Mouse (Mus musculus): ENCODE results near the gene Hoxd10. TPM values are rescaled to one million over a fixed set of nuclear protein-coding genes. Genes with fewer than 3 reads are reported as not detected.

Hoxd10 gene
- polyA plus RNA-seq, 1 experiment from 2014 or later = not detected

DNA sequence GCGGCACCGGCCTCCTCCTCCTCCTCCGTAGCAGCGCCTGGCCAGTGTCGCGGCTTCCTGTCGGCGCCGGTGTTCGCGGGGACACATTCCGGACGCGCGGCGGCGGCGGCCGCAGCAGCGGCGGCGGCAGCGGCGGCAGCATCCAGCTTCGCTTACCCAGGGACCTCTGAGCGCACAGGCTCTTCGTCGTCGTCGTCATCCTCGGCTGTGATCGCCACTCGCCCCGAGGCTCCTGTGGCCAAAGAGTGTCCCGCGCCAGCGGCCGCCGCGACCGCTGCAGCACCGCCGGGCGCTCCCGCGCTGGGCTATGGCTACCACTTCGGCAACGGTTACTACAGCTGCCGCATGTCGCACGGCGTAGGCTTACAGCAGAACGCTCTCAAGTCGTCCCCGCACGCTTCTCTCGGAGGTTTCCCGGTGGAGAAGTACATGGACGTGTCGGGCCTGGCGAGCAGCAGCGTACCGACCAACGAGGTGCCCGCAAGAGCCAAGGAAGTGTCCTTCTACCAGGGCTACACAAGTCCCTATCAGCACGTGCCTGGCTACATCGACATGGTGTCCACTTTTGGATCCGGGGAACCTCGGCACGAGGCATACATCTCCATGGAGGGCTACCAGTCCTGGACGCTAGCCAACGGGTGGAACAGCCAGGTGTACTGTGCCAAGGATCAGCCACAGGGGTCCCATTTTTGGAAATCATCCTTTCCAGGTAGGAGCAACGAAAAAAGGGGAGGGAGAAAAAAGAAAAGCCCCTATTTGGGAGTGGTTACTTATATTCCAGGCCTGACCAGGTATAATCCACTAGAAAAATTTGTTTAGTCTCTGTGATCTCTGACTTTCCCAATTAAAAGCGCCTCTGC is 23.1 kb upstream of the Hoxd10 start:
- Histone ChIP-seq H3K4me3 (replicated peaks) (peak overlapping the region; percentile 39), H3K4me2 (peak overlapping the region; percentile 58), H3K9ac (peak overlapping the region; percentile 42; the same call in 1 of the 2 replicates), H3K36me3 (replicated peaks) (no peaks in the 10 kb centered on the region), H3K27ac (no peak overlapping the region), H3K27me3 (peaks cover 95% of the 10 kb centered on the region), H3K9me3 (no peaks in the 10 kb centered on the region), H3K4me1 (peaks cover 17% of the 10 kb centered on the region)
- under 1% methylated on average over 66 of the region's 74 CpGs for WGBS
- 0 out of 2 replicates have a peak, but pooled peaks have one; percentile 55 for ATAC-seq (ENCODE audit: low FRiP score)

DNA sequence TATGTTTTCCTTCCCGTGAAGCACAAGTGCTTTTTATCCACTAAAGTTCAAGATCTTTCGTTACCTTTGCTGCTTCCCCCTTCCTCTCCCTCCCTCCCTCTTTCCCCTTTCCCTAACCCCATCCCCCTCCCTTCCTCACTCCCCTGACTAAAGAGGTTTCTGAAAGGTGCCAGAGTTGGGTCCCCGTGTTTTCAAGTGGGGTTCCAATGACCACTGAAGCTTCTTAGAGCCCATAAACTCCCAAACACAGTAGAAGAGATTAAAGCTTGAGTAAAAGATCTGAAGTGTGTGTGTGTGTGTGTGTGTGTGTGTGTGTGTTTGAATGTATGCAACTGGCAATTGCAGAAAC is 22.5 kb upstream of the Hoxd10 start:
- Histone ChIP-seq H3K27ac (no peak overlapping the region), H3K4me1 (peaks cover 17% of the 10 kb centered on the region), H3K4me3 (replicated peaks) (no peak overlapping the region), H3K9ac (no peak overlapping the region), H3K27me3 (peaks cover 95% of the 10 kb centered on the region), H3K4me2 (no peak overlapping the region), H3K36me3 (replicated peaks) (no peaks in the 10 kb centered on the region), H3K9me3 (no peaks in the 10 kb centered on the region)
- ATAC-seq (ENCODE audit: low FRiP score) = no peak
- 1% methylated on average over 3 of the region's 3 CpGs for WGBS

DNA sequence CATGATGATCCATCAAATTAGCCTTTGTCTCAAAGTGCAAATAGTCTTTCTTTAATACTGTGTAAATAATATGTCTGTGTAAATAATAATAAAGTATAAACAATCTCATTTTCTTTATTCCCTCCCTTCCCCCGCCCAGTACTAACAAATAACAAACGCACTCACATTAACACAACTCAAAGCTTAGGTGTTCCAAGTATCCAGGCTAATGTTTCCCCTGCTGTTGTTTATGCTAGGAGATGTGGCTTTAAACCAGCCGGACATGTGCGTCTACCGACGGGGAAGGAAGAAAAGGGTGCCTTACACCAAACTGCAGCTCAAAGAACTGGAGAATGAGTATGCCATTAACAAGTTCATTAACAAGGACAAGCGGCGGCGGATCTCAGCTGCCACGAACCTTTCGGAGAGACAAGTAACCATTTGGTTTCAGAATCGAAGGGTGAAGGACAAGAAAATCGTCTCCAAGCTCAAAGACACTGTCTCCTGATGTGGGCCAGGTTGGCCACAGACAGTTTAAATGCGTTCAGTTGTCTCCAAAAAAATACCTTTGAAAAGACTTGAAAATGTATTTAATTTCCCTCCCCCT is 22.0 kb upstream of the Hoxd10 start:
- H3K9me3 ChIP-seq = no peaks in the 10 kb centered on the region
- 3% methylated on average over 14 of the region's 14 CpGs for whole genome bisulfite sequencing
- no peaks in the 10 kb centered on the region for H3K36me3 ChIP-seq (replicated peaks)
- no peak overlapping the region for H3K4me2 ChIP-seq
- H3K4me1 ChIP-seq = peaks cover 17% of the 10 kb centered on the region
- H3K27ac ChIP-seq = no peak overlapping the region
- H3K9ac ChIP-seq = no peak overlapping the region
- no peak overlapping the region for H3K4me3 ChIP-seq (replicated peaks)
- H3K27me3 ChIP-seq = peaks cover 95% of the 10 kb centered on the region
- ATAC-seq (ENCODE audit: low FRiP score) = no peak

DNA sequence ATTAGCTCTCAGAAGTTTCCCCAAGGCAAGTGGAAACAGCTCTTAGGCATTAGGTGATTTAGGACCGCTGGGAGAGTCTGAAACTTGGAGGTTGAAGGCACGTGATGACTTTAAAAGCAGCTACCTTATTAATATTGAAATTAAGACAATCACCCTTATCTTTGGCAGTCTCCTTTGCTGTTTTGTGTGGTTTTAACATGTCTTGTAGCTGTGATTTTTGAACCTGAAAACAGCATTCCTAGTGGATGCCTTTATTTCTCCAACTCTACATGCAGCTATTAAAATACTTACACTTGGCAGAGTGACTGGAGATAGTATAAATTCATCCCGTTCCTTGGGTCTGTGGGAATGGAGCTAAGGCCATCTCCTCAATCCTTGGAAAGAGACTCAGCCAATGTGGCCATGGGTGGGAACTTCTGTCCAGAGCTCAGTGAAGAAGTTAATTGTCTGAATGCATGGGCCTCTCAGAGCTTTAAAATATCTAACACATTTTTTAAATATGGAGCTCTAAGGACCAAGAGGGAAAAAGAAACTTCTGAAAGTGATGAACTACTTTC is 21.0 kb upstream of the Hoxd10 start:
- WGBS = 2% methylated on average over 3 of the region's 3 CpGs
- Histone ChIP-seq H3K4me1 (peaks cover 17% of the 10 kb centered on the region), H3K27me3 (peaks cover 97% of the 10 kb centered on the region), H3K27ac (no peak overlapping the region), H3K9ac (no peak overlapping the region), H3K4me2 (no peak overlapping the region), H3K36me3 (replicated peaks) (no peaks in the 10 kb centered on the region), H3K9me3 (no peaks in the 10 kb centered on the region), H3K4me3 (replicated peaks) (no peak overlapping the region)
- no peak for ATAC-seq (ENCODE audit: low FRiP score)

DNA sequence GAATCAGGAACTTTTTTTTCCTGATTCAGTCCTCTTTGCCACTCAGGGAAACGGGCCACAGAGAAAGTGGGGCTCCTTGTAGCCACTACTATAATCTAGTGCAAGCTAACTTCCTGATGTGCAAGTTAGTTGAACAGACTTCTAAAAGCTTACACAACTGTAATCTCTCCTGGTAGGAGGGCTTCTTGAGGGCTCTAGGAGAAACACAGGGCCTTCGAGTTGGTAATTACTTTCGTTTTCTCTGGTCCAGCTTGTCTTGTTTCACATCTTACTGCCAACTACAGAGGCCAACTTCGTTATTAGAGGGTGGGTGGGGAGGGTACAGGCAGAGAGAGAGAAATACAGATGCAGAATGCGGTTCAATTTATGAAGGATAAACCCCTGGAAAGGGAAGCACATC is 19.9 kb upstream of the Hoxd10 start:
- no peak overlapping the region for H3K4me2 ChIP-seq
- H3K4me3 ChIP-seq (replicated peaks) = no peak overlapping the region
- no peak overlapping the region for H3K27ac ChIP-seq
- no peaks in the 10 kb centered on the region for H3K9me3 ChIP-seq
- no peak overlapping the region for H3K9ac ChIP-seq
- H3K36me3 ChIP-seq (replicated peaks) = no peaks in the 10 kb centered on the region
- ATAC-seq (ENCODE audit: low FRiP score) = no peak
- H3K27me3 ChIP-seq = peaks cover 97% of the 10 kb centered on the region
- 5% methylated on average over 5 of the region's 5 CpGs for WGBS
- peaks cover 17% of the 10 kb centered on the region for H3K4me1 ChIP-seq

DNA sequence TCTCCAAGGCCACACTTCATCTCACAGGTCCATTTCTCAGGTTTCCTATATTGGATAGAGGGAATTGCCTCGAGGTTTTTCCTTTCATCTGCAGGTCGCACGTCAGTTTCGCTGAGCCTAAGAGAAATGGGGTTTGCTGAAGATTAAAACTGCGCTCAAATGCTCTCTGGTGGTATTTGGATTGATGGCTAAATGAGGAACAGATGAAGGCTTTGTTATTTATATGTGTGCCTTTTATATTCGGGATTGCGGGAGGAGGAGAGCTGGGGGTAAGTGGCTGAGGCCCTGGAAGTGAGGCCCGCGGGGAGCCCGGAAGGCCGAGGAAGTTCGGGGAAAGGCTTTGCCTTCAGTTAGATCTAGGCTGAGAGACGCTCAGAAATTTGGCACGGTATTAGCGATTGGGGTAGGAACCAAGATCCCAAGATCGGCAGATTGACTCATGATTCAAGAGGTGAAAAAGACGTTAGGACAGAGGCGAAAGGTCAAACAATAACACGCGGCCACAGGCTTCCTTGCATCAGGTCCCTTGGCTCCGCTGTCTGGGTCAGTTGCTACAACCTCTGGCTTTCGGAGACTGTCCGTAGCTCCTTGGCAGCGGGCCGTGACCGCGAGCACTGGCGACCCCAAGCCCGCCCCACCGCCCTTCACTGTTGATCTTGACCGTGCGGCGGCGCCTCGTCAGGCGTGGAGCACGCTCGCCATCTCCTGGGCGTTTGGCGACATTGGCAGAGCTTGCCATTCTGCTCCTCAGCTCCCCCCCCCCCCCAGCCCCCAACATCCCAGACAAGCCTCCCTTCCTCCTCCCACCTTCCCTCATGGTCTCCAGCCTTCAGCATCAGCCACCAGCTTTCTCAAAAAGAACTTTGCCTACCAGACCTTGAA is 19.0 kb upstream of the Hoxd10 start:
- peak overlapping the region; percentile 29 for H3K4me3 ChIP-seq (replicated peaks)
- peak overlapping the region; percentile 49 for H3K4me2 ChIP-seq
- no peak overlapping the region for H3K27ac ChIP-seq
- no peaks in the 10 kb centered on the region for H3K9me3 ChIP-seq
- peak; percentile 76 for ATAC-seq (ENCODE audit: low FRiP score)
- no peak overlapping the region for H3K9ac ChIP-seq
- H3K36me3 ChIP-seq (replicated peaks) = no peaks in the 10 kb centered on the region
- under 1% methylated on average over 40 of the region's 40 CpGs for WGBS
- H3K27me3 ChIP-seq = peaks cover 97% of the 10 kb centered on the region
- H3K4me1 ChIP-seq = peaks cover 16% of the 10 kb centered on the region

DNA sequence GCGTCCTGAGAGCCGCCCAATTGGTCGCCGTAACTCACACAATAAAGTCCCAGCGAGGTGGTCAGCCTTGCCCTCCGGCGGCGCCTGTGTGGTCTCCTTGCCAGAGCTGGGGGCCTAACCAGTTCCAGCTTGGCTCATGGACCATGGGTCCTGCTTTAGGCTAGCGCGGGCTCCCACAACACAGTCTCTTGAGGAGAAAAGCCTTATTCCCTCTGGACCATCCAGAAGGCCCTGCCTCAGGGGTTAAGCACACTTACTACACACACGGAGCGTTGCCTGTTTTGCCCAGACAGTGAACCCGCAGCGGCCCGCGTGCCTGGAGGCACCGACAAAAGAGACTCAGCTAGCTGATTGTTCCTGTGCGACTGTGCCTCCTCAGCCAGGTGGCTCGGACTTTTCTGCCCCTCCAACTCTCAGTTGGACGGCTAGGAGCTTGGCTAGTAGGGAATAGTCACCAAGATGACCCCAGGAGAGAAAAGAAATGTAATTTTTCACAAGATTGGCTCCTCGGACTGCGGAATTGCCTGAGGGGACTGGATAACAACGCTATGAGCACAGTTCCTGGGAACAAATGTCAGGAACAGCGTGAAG is 17.8 kb upstream of the Hoxd10 start:
- H3K4me1 ChIP-seq = peaks cover 6% of the 10 kb centered on the region
- ATAC-seq (ENCODE audit: low FRiP score) = no peak
- WGBS = under 1% methylated on average over 24 of the region's 24 CpGs

DNA sequence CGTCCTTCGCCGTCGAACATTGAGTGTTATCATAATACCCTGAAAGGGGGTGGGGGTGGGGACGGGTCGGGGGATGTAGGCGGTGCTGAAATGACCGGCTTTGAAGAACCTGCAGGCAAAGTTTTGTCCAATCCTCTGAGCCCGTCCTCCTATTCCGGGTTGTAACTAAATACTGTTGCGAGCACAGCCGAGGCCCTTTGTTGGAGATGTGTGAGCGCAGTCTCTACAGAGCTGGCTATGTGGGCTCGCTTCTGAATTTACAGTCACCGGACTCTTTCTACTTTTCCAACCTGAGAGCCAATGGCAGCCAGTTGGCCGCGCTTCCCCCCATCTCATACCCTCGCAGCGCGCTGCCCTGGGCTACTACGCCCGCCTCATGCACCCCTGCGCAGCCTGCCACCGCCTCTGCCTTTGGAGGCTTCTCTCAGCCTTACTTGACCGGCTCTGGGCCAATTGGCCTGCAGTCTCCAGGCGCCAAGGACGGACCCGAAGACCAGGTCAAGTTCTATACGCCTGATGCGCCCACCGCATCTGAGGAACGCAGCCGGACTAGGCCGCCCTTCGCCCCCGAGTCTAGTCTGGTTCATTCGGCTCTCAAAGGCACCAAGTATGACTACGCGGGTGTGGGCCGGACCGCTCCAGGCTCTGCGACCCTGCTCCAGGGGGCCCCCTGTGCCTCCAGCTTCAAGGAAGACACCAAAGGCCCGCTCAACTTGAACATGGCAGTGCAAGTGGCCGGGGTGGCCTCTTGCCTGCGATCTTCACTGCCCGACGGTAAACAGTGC is 16.7 kb upstream of the Hoxd10 start, which contains the start of gene Hoxd12:
Hoxd12 (plus strand) TSS at position 133 of the 785 bp plus-strand sequence.
- H3K27me3 ChIP-seq = peaks cover 97% of the 10 kb centered on the region
- H3K4me3 ChIP-seq (replicated peaks) = no peak within 1 kb of the TSS
- peaks cover 6% of the 10 kb centered on the region for H3K4me1 ChIP-seq
- 2% methylated on average over 47 of the region's 47 CpGs for WGBS
- H3K36me3 ChIP-seq (replicated peaks) = no peaks in the 10 kb centered on the region
- no peak within 1 kb of the TSS for H3K27ac ChIP-seq
- H3K4me2 ChIP-seq = no peak within 1 kb of the TSS
- ATAC-seq (ENCODE audit: low FRiP score) = no peak
- H3K9ac ChIP-seq = no peak within 1 kb of the TSS
- H3K9me3 ChIP-seq = no peaks in the 10 kb centered on the region

More for the DNA sequence above, 17.8 kb upstream of the Hoxd10 start:
- H3K27me3 ChIP-seq = peaks cover 97% of the 10 kb centered on the region
- H3K4me2 ChIP-seq = no peak overlapping the region
- H3K27ac ChIP-seq = no peak overlapping the region
- no peak overlapping the region for H3K9ac ChIP-seq
- no peaks in the 10 kb centered on the region for H3K9me3 ChIP-seq
- H3K36me3 ChIP-seq (replicated peaks) = no peaks in the 10 kb centered on the region
- no peak overlapping the region for H3K4me3 ChIP-seq (replicated peaks)

DNA sequence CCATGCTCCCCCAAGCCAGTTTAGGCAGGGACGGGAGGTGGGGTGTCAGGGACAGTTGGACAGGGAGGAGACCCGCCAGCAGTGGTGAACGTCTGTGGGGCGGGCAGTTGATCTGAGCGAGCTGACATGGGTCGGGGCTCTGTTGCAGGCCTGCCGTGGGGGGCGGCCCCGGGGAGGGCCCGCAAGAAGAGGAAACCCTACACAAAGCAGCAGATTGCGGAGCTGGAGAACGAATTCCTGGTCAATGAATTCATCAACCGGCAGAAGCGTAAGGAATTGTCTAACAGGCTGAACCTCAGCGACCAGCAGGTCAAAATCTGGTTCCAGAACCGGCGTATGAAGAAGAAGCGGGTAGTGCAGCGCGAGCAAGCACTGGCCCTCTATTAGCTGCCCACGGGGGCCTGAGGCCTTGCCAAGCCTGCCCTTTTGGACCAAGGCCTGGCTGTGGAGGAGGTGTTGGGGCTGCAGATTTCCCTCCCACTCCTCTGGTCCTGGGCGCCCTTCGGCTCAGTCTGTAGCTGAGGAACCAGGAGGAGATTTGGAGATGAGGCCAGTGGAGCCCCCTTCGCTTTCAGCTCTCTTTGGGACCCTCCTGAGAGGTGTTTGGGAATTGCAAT is 15.9 kb upstream of the Hoxd10 start:
- 4% methylated on average over 24 of the region's 24 CpGs for WGBS

DNA sequence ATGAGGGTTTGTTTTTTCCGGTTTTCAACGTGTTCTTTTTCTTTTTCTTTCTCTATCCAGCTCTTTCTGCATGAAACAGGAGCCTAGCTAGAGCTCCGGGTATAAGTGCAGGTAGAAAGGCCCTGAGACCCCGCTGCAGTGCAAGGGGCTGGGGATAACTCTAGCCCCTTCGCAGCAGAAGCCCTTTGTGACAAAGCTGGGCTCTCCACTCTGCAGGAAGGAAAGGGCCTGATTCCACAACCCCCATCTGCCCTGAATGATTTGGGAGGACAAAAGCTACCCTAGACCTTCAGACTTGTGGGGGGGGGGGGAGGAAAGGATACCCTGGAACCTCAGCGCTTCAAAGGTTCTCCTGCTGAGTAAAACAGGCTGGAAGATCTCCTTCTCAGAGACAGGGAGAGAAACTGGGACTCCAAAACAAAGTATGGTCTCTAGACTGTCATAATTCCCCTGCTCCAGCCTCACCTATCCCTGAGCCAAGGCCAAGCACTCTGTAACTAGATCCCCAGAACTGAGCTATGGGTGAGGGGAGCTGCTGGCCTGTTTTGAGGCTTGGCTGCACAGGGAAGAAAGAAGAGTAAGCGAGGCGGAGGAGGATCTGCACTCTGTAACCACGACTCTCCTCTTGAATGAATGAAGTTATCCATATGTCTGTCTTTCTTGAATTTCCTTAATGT is 15.2 kb upstream of the Hoxd10 start:
- H3K9me3 ChIP-seq = no peaks in the 10 kb centered on the region
- H3K36me3 ChIP-seq (replicated peaks) = no peaks in the 10 kb centered on the region
- H3K27me3 ChIP-seq = peaks cover 99% of the 10 kb centered on the region
- no peak overlapping the region for H3K4me2 ChIP-seq
- H3K27ac ChIP-seq = no peak overlapping the region
- no peak overlapping the region for H3K9ac ChIP-seq
- ATAC-seq (ENCODE audit: low FRiP score) = no peak
- WGBS = 3% methylated on average over 9 of the region's 9 CpGs
- H3K4me3 ChIP-seq (replicated peaks) = no peak overlapping the region
- peaks cover 6% of the 10 kb centered on the region for H3K4me1 ChIP-seq

More for the DNA sequence above, 15.9 kb upstream of the Hoxd10 start:
- ATAC-seq (ENCODE audit: low FRiP score) = no peak
- Histone ChIP-seq H3K9me3 (no peaks in the 10 kb centered on the region), H3K4me3 (replicated peaks) (no peak overlapping the region), H3K4me1 (peaks cover 6% of the 10 kb centered on the region), H3K9ac (no peak overlapping the region), H3K27ac (no peak overlapping the region), H3K27me3 (peaks cover 99% of the 10 kb centered on the region), H3K4me2 (no peak overlapping the region), H3K36me3 (replicated peaks) (no peaks in the 10 kb centered on the region)

Measured in forebrain, embryonic 12.5 days (tissue).